Mouse (Mus musculus): ENCODE results near the gene Lgals9. TPM values are rescaled to one million over a fixed set of nuclear protein-coding genes. Genes with fewer than 3 reads are reported as not detected.
A peak's percentile ranks its signal among the peaks of the same experiment; 100 is the strongest.

Gene Lgals9
- total RNA-seq (2021) = 1 to 10 TPM; 4.6 to 5.4 TPM

DNA sequence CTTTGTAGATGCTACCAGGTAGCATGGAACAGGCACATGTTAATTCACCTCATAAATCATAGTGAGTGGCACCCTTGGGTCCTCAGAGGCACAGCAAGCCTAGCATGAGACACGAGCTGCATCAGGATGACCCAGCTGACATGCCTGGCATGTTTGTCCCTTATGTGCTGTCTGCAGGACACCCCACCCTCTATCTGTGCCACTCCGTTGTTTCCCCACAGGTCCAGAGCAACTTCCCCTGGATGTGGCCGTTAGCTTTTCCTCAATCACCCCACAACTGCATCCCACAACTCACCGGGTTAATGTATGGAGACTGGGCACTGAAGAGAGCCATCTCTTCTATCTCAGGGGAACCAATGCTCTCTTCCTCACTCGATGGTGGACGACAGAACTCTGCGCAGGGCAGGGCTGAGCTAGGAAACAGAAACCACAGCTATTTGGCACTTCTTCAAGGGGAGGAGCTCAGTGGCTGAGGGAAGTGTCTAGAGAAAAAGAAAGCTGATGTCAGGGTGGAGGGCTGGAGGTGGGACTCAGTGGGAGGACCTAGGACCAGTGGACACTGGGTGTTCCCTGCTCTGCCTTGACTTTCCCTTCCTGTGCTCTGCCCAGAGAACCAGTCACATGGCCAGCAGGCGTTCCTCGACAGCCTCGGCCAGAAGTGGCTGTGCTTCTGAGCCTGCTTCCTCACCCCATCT lies at the start of gene Lgals9:
TSS of gene Lgals9 (minus strand) at position 464 of the 695 bp plus-strand sequence.
- intact Hi-C loops (cut with DNase I) = no loop called here

DNA sequence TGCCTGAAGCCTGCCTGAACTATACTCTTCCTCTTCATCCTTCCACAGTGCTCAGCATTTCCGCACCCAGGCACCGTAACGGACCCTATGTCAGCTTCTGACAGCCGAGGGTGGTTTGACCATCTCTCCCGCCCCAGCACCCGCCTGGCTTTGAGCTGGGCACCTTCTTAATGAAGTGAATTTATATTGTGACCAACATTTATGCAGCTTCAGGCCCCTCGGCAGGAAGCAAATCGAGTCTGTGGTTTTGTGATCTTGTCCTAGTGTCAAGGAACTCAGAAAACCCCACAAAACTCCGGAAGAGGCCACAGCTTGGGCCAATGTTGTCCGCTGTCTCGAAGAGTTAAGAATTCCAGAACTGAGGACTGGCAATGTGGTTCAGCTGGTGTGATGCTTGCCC lies 48.9 kb upstream of the Lgals9 start:
- intact Hi-C loops (cut with DNase I) = loop anchor here (5.0 kb wide), 1 partner anchor 159 kb away; no protein-coding TSS in a partner anchor
- no peak for DNase-seq (ENCODE audit: low spot score in 2 of 2)

More for the DNA sequence above, at the start of gene Lgals9:
- peak in 1 of 2 experiments; percentile 17 for DNase-seq (ENCODE audit: low spot score in 2 of 2)

DNA sequence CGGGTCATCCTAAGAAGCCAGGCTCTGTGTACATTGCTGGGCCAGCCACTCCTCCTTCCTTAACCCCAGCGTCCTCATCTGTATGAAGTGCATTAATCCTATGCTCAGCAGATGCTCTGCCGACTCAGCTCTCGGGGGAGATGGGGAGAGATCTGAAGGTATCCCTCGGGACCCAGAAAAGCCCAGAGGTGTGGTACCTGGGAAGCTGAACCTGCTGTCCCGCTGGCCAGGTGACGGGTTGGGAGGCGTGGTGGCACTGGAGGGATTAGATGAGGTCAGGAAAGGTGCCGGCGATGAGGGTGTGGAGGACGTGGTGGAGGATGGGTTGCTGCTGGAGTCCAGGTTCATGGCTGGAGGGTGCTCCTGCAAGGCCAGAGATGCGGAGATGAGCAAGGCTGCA lies 48.3 kb upstream of the Lgals9 start:
- intact Hi-C loops (cut with DNase I) = loop anchor here (5.0 kb wide), 1 partner anchor 159 kb away; no protein-coding TSS in a partner anchor
- no peak for DNase-seq (ENCODE audit: low spot score in 2 of 2)

DNA sequence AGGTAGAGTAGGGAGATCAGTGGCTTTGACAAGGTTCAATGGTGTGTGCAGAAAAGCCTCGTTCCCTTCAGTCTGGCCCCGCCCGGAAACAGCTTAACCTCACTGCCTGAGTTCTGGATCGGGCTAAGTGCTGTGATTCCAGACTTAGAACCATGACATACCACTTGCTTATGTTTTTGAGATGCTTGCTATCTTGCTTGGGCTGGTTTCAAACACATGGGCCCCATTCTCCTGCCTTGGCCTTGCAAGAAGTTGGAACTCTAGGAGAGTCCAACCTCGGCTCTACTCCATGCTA lies 46.7 kb upstream of the Lgals9 start:
- no peak for DNase-seq (ENCODE audit: low spot score in 2 of 2)
- intact Hi-C loops (cut with DNase I) = loop anchor here (2.0 to 5.0 kb wide), 2 partner anchors 115 to 161 kb away; partner anchors contain the start of gene Ksr1

DNA sequence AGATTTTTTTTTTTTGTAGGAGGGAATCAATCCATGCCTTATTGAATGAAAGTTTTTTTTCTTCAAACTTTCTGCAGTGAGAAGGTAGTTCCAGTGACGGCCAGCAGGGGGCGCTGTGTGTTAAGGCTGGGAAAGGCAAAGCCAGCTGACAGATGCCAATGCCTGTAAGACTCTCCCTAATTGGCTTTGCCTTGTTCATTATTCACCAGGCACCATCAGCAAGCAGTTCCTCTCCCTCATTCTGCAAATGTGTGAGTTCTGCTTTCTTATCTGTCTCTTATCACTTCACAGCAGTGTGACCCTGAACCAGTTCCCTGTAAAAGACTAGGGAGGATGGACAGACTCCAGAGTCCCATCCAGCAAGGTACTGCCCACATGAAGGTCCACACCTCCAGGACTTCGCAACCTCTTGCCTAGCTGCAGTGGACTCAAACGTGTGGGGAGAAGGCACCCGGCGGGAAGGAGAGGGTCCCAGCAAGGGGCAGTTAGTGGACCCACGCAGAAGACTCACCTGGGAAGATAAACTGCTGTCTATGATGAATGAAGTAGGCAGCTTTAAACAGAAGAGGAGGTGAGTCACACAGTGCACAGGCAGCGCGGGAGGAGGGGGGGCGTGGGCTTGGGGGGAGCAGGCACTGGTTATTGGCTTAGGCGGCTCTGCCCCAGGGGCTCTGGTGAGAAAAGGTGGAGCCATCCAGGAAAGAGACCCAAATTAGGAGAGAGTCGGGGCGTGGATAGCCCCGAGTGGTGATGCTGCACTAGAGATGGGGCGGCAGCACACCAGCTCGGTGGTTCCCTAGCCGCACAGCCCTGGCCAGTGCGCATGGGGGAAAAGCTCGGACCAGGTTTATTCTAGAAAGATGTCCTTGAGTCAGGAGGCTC lies 46.1 kb upstream of the Lgals9 start:
- DNase-seq (ENCODE audit: low spot score in 2 of 2) = peak; percentile 72 to 82
- intact Hi-C loops (cut with DNase I) = loop anchor here (1.0 to 5.0 kb wide), 3 partner anchors 116 to 183 kb away; partner anchors contain the start of gene Ksr1

DNA sequence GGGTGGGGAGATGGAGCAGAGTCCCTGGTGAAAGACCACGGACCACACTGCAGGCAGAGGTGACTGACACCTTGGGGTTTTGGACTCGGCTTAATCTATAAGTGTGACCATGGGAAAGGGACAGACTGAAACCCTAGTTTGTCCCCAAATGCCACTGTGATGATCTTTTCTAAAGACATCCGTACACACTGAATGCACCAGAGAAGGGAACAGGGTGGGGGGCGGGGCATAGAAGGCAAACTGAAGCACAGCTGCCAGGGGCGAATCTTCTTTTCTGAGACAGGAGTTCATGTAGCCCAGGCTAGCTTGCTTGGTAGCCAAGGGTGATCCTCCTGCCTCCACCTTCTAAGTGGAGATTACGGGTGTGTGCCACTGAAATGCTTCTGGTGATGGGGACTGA lies 39.0 kb upstream of the Lgals9 start:
- intact Hi-C loops (cut with DNase I) = no loop called here
- no peak for DNase-seq (ENCODE audit: low spot score in 2 of 2)

DNA sequence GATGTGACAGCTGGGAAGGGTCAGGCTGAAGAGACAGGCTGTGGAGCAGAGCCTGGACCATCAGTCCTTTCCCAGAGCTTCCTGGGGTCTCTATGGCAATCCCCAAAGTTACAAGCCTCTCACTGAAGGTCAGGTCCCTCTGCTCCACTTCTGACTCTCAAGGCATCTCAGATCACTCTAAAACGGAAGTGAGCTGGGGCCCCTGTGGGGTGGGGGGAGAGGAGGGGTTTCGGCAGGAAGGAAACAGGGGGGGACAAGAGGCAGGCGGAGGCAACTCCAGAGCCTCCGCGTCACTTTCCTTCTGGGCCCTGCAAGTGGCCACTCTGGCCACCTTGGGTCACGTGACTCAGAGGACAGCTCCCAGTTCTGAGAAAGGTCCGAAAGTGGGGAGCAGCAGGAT lies 38.6 kb upstream of the Lgals9 start:
- intact Hi-C loops (cut with DNase I) = no loop called here
- DNase-seq (ENCODE audit: low spot score in 2 of 2) = no peak

DNA sequence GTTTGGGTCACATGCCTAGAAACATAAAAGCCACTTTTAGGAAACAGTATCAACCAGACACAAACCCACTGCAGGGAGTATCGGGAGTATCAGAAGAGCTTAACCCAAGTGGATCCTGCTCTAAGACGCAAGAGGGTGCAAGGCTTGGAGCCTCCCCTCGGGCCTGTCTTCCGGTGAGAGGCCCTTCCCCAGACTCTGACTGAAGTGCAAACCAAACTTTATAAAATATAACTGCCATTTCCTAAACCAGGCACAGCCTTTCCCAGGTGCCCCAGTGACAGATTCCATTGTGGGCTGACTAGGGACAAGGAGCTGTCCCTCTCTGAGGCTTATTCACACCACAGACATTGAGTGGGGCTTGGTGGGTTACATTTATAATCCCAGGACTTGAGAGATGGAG lies 38.1 kb upstream of the Lgals9 start:
- intact Hi-C loops (cut with DNase I) = no loop called here
- DNase-seq (ENCODE audit: low spot score in 2 of 2) = no peak

DNA sequence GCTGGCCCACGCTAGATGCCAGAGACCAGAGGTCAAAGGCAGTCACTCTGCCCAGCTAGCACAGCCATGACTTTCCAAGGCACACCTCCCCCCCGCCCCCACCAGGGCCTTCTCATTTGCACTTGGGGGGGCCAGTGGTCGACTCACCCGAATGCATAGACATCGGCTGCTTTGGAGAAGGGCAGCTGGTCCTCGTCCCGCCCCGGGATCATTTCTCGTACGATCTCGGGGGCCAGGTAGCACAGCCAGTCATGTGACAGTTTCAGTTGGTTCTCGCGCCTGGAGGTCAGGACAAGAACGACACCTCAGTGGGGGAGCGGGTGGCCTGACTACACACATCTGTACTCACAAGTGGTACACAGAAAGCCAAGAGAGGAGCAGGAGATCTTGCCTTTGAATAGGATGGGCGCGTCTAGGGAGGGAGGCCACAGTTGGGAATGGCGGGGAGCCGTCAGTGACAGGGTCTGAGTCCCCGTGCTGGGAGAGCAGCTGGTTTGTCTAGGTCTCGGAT lies 35.8 kb upstream of the Lgals9 start:
- intact Hi-C loops (cut with DNase I) = no loop called here
- no peak for DNase-seq (ENCODE audit: low spot score in 2 of 2)

DNA sequence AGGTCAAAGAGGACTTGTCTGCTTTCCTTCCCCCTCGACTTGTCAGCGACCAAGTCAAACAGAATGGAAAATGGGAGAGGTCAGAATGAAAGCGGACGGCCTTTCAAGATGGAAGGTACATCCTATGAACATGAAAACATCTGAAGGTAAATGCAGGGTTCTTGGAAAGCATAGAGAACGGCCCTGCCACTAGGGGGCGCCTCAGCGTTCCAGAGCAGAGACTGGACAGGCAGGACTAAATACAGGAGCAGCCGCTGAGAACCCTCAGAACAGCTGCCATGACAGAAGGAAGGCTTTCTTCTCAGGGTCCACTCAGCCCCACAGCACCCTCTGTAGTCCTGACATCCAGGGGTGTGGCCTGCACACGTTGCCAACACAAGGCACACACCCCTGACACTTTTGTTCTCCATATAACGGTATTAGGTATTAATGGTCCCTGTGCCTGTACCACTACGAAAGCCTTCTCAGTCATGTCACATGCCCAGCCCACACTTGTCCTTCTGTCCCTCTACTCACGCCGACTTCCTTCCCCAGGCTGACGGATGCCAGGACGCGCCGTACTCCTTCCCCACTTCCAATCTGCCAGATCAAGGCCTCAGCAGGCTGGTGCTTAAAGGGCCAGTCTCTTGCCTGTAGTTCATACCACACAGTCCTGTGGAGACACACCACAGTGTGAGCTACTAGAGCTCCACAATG lies 35.2 kb upstream of the Lgals9 start:
- intact Hi-C loops (cut with DNase I) = loop anchor here (5.0 kb wide), 1 partner anchor 272 kb away; no protein-coding TSS in a partner anchor
- DNase-seq (ENCODE audit: low spot score in 2 of 2) = peak in 1 of 2 experiments; percentile 39

DNA sequence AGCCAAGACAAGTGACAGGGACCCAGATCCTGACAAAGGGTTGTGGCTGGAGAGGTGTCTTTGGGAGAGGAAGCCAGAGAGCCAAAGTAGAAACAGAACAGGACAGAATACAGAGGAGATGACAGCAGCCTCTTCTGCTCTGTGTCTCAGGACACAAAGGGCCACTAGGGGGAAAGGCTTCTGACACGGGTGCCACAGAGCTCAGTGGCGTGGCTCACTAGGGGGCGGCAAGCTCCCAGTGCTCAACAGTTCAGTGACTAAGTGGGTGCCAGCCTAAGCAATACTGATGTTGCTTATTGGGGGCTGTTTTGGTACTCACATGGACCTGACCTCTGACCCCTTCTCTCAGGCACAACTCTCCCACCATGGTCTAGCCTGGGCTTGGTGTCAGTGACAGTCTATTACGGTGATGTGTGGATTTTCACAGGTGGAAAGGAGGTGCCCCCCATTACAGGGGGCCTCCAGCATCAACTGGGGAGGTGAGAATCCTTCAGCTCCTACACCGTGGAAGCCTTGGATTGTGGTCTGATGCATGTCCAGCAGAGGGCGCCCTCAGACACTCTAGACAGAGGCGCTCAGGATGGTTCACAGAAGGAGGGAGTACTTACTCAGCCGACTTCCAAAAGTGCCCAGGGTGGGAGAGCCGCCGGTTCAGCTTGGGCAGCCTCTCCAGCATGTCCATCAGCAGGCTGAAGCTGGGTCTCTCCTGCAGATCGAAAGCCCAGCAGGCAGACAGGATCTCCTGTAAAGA lies 34.4 kb upstream of the Lgals9 start:
- DNase-seq (ENCODE audit: low spot score in 2 of 2) = peak; percentile 45 to 66
- intact Hi-C loops (cut with DNase I) = loop anchor here (5.0 kb wide), 1 partner anchor 273 kb away; no protein-coding TSS in a partner anchor

DNA sequence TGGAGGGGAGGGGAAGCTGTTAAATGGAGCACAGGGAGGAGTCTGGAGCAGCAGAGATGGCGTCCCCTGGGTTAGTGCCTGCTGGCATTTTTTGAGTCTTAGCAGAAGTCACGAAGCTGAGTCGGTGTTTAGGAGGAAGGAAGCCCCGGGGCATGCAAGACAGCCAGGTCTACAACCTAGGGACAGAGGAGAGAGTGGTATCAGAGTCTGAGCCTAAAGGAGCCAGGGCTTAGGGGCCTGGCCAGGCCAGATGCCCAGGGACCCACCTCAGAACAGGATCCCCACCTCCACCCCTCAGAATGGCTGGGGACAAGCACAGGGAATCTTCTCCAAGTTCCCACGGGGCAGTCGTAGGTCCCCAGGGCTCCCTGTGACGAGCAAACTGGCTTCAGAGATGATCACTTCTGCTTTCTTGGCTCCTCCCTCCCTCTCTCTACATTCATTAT lies 32.4 kb upstream of the Lgals9 start:
- intact Hi-C loops (cut with DNase I) = loop anchor here (5.0 kb wide), 1 partner anchor 275 kb away; no protein-coding TSS in a partner anchor
- no peak for DNase-seq (ENCODE audit: low spot score in 2 of 2)

DNA sequence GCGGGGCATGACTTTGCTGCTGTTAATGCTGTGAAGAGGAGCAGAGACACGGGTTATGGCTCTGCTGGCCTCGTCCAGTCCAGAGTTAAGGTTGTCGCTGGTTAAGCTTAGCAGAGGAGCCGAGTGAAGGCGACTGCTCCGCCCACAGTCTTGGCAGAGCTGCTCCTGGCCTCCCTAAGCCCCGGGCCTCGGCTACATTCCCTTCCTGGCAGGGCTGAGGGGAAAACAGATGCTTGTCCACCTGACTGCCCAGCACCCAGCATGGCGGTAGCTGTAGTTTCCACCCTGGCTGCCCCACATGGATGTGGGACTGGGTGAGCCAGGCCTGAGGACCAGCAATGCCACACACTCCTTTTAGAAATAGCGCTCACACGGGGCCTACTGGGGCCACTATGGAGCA lies 31.5 kb upstream of the Lgals9 start:
- intact Hi-C loops (cut with DNase I) = loop anchor here (5.0 kb wide), 1 partner anchor 276 kb away; no protein-coding TSS in a partner anchor
- no peak for DNase-seq (ENCODE audit: low spot score in 2 of 2)

DNA sequence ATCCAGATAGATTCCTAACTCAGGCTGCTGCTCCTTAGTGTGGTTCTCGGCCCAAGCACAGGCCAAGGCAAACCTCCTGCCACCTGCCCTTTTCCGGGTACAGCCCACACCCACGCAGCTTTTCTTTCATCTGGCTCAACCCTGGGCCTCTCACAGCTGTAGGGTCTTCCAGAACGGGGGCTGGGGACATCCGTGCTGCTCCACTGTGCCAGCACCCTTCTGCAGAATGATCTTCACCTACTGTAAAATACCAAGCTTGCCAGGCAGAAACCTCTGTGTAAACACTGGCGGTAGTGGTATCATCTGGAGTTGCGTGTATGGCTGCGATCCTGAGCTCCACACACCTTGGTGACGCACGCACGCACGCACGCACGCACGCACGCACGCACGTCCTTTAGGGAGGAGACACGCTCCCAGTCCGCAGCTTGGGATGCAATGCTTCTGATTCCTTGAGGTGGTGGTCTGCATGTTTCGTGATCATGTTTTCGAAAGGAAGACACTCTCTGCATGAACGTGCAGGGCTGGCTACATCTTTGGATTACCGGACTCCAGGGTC lies 31.0 kb upstream of the Lgals9 start:
- intact Hi-C loops (cut with DNase I) = loop anchor here (5.0 kb wide), 1 partner anchor 277 kb away; no protein-coding TSS in a partner anchor
- no peak for DNase-seq (ENCODE audit: low spot score in 2 of 2)

DNA sequence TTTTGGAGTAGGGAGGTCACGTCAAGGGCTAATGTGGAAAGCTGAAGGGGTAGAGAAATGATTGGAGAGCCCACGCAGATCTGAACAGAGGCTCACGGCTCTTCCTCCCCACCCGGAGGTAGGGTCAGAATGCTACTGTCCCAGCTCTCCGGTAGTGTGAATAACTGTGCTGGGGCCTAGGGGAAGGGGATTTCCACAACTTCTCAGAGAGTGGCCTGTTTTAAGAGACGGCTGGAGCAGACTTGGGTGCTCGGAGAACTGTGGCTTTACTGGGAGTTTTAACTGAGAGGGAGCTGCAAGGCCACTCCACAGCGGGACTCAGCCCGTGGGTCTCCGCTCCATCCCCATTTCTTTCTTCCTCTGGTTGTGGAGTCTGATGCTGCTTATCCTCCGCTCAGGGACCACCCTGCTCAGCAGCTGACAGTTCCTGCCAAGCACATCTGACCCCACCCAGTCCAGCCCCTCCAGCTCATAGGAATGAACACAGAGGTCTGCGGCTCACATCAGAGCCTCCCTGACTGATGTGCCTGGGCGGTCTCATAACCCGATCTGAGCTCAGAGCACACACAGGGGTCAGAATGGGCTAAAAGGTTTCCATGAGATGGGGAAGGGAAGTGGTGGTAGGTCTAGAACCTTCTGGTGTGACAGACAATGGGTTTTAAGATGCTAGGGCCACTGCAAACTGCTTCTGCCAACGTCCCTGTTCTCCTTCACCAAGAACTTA lies 30.0 kb upstream of the Lgals9 start:
- intact Hi-C loops (cut with DNase I) = loop anchor here (5.0 kb wide), 1 partner anchor 278 kb away; no protein-coding TSS in a partner anchor
- DNase-seq (ENCODE audit: low spot score in 2 of 2) = no peak

DNA sequence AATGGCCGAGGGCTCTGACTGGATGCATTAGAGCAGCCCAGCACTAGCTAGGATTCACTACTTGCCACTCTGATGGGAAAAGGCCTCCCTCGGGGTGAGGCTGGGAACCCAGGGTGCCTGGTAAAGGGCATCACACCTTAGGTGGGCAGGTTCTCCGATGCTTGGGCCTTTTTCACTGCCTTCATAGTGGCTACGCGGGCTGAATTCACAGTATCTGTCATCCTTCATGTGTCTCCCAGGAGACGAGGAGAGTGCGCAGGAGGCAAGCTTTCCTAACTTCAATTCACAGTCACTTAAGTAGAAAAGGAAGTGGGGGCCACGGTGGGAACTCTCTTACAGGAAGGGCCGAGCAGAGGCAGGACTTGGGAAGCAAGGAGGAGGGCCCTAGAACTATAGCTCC lies 29.1 kb upstream of the Lgals9 start:
- intact Hi-C loops (cut with DNase I) = no loop called here
- no peak for DNase-seq (ENCODE audit: low spot score in 2 of 2)

DNA sequence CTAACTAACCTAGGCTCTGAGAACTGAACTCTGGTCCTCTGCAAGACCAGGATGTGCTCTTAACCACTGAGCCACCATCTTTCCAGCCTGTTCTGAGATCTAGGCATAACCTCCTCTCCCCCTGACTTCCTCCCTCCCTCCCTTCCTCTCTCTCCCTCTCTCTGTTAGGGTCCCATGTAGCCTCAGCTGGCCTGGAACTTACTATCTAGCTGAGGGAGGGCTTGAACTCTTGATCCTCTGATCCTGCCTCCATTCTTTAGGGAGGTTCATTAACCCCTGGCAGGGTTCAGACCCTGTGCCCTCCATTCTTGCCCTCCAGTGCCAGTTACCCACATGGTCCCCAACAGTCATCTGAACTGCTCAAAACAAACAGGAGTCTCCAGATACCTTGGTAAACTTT lies 28.3 kb upstream of the Lgals9 start:
- intact Hi-C loops (cut with DNase I) = no loop called here
- no peak for DNase-seq (ENCODE audit: low spot score in 2 of 2)

DNA sequence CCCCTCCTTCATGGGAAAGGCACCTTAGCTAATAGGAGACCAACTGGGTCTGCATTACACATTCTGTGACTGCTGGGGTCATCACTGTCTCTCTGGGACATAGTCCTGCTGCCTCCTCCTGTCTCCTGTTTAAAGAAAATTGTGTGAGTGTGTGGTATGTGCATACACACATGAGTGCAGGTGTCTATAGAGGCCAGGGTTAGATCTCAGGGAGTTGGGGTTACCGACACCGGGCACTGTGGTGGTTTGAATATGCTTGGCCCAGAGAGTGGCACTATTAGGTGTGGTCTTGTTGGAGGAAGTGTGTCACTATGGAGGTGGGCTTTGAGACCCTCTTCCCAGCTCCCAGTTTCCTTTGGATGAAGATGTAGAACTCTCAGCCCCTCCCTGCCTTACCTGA lies 27.8 kb upstream of the Lgals9 start:
- no peak for DNase-seq (ENCODE audit: low spot score in 2 of 2)
- intact Hi-C loops (cut with DNase I) = no loop called here
